Mouse (Mus musculus) heart, postnatal 10 days (tissue): ENCODE data around the gene Il31ra. TPM values are rescaled to one million over a fixed set of nuclear protein-coding genes. Genes with fewer than 3 reads are reported as not detected.
"Not testable (repeated sequence)": the region's sequence is repeated elsewhere in the genome, so short reads cannot be mapped to it uniquely, and the experiment has no call there.

ENCODE experiments used
- DNase-seq, 2 experiments: peaks; one replicate each; pipeline ENCODE4 v3.0.0; 2021
- intact Hi-C: fragments of 180-260 bp; cut with DNase I; formaldehyde crosslinking; loops from one replicate; pipeline ENCODE4 v1.15.1; 2025
- total RNA-seq, 2 experiments: library from RNA; stranded (reverse); gene quantifications; 2 replicates each; pipeline ENCODE4 v1.2.3; 2021

Gene Il31ra
- under 1 TPM in 1 of 2 experiments, not detected in 1; 0.14 TPM for total RNA-seq

- intact Hi-C loops, DNase-seq: not testable (repeated sequence)
These were observed at the start of gene Il31ra for GRCm38 (mm10) chr13:112594260-112594659. Gene Il31ra, minus strand, starts transcription at chr13:112594360.

- intact Hi-C loops = no loop called here
- DNase-seq = no peak
These were observed 48.7 kb upstream of the Il31ra start for GRCm38 (mm10) chr13:112642897-112643296.

- intact Hi-C loops = no loop called here
- peak; percentile 42 to 72 for DNase-seq
These were observed 45.0 kb upstream of the Il31ra start for GRCm38 (mm10) chr13:112639111-112639510.

- intact Hi-C loops = no loop called here
- no peak for DNase-seq
These were observed 42.3 kb upstream of the Il31ra start for GRCm38 (mm10) chr13:112636498-112636897.

- intact Hi-C loops = no loop called here
- DNase-seq = no peak
These were observed 41.1 kb upstream of the Il31ra start for GRCm38 (mm10) chr13:112635174-112635837.

- intact Hi-C loops = no loop called here
- DNase-seq = no peak
These were observed 31.4 kb upstream of the Il31ra start for GRCm38 (mm10) chr13:112625566-112625965.

GRCm38 (mm10) chr13:112624622-112625021 lies 30.5 kb upstream of the Il31ra start:
- intact Hi-C loops = no loop called here
- DNase-seq = no peak

- no peak for DNase-seq
- intact Hi-C loops = no loop called here
These were observed 29.5 kb upstream of the Il31ra start for GRCm38 (mm10) chr13:112623656-112624055.

GRCm38 (mm10) chr13:112621592-112621991 lies 27.4 kb upstream of the Il31ra start:
- intact Hi-C loops = no loop called here
- no peak for DNase-seq

GRCm38 (mm10) chr13:112608606-112609005 lies 14.4 kb upstream of the Il31ra start:
- intact Hi-C loops = no loop called here
- DNase-seq = no peak

- intact Hi-C loops = no loop called here
- no peak for DNase-seq
These were observed 10.3 kb upstream of the Il31ra start for GRCm38 (mm10) chr13:112604411-112604810.

GRCm38 (mm10) chr13:112603839-112604238 lies 9.7 kb upstream of the Il31ra start:
- intact Hi-C loops = no loop called here
- no peak for DNase-seq

GRCm38 (mm10) chr13:112602607-112603006 lies 8.4 kb upstream of the Il31ra start:
- intact Hi-C loops = no loop called here
- DNase-seq = no peak

- DNase-seq = no peak
- intact Hi-C loops = no loop called here
These were observed 3.9 kb downstream of the Il31ra start for GRCm38 (mm10) chr13:112590254-112590653.

- intact Hi-C loops = no loop called here
- DNase-seq = no peak
These were observed 4.5 kb downstream of the Il31ra start for GRCm38 (mm10) chr13:112589625-112590024.

- DNase-seq = no peak
- intact Hi-C loops = no loop called here
These were observed 9.5 kb downstream of the Il31ra start for GRCm38 (mm10) chr13:112584556-112585237.

- intact Hi-C loops = no loop called here
- DNase-seq = no peak
These were observed 11.9 kb downstream of the Il31ra start for GRCm38 (mm10) chr13:112582291-112582690.

GRCm38 (mm10) chr13:112581796-112582195 lies 12.4 kb downstream of the Il31ra start:
- no peak for DNase-seq
- intact Hi-C loops = no loop called here

GRCm38 (mm10) chr13:112580590-112581320 lies 13.4 kb downstream of the Il31ra start:
- peak in 1 of 2 experiments; percentile 4 for DNase-seq
- intact Hi-C loops = no loop called here

- peak; percentile 100 for DNase-seq
These were observed 16.1 kb downstream of the Il31ra start for GRCm38 (mm10) chr13:112578041-112578440.

GRCm38 (mm10) chr13:112573800-112574199 lies 20.4 kb downstream of the Il31ra start:
- intact Hi-C loops = no loop called here
- no peak for DNase-seq

More at GRCm38 (mm10) chr13:112578041-112578440, 16.1 kb downstream of the Il31ra start:
- intact Hi-C loops = not testable (repeated sequence)
